Mouse (Mus musculus): ENCODE results near the gene Gm49378. TPM values are rescaled to one million over a fixed set of nuclear protein-coding genes. Genes with fewer than 3 reads are reported as not detected.
A peak's percentile ranks its signal among the peaks of the same experiment; 100 is the strongest.

Gm49378 gene
- total RNA-seq, 2 experiments from 2014 or later: 2.1 TPM; not detected in 1

DNA sequence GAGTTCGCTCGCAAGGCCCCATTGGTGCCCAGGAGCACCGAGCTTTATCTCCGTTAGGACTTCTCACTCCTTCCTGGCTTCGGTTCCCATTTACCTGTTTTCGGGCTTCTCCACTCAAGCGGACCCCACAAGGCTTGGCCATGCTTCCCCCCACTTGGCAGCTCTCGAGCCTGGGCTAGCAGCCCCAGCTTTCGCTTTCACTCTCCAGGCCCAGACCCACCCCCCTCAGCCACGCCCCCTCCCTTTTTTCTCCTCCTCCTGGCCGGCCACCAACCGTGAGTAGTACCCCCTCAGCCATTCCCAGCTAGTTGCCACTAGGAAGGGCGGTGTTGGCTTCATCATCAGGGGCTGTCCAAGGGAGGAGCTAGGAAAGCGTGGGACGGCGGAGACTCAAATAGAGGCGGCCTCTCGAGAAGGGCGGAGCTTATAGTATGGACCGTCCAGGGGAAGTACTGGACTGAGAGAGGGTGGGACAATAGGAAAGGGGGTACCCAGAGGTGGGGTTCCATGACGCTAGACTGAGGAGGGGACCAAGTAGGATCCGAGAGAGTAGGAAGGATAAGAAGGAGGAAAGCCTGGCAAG is 46.9 kb downstream of the Gm49378 start, which contains the start of gene Psme2:
Gene Psme2, minus strand, starts transcription at position 366 of the 583 bp plus-strand sequence.
- DNase-seq (ENCODE audit: low spot score in 2 of 2): peak; percentile 82 to 84

DNA sequence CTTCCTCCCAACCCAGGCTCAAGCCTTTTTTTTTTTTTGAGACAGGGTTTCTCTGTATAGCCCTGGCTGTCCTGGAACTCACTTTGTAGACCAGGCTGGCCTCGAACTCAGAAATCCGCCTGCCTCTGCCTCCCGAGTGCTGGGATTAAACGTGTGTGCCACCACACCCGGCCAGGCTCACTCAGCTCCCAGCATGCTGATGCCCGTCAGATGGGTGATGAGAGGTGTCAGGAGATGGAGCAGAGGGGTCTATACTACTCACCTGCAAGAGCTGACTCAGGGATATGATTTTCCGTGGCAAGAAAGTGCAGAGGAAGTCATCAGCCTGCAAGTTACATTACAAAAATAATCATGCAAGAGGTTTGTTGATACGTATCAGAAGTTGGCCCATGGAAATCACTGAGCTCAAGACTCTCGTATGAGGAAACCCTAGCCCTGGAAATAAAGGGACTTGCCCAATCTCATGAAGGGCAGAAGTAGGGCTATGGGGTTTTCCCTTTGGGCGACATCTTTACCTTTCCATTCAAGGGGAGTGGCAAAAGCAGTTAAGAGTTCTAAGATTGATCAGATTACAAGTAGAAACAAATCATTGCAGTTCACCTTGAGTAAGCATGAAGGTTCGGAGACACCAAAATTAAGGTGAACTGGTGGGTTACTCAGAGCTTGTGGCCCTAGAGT is 47.8 kb downstream of the Gm49378 start:
- DNase-seq (ENCODE audit: low spot score in 2 of 2): no peak

DNA sequence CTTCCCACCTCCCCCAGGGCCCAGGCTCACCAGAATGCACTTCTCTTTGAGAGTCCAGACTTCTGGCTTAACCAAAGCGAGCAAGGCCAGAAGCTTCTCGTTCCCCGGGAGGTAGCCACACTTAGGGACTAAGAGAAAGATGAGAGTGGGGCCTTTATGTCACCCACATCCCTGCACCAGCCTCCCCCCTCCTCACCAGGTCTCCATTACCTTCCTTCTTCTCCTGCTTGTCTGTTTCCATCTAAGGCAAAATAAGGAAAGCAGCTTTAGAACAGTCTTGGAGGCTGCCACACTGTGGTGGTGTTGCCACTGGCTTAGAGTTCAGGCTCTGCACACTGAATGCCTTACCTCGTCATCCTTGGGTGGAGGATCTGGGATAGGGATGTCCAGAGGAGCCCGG is 48.4 kb downstream of the Gm49378 start:
- no peak for DNase-seq (ENCODE audit: low spot score in 2 of 2)

DNA sequence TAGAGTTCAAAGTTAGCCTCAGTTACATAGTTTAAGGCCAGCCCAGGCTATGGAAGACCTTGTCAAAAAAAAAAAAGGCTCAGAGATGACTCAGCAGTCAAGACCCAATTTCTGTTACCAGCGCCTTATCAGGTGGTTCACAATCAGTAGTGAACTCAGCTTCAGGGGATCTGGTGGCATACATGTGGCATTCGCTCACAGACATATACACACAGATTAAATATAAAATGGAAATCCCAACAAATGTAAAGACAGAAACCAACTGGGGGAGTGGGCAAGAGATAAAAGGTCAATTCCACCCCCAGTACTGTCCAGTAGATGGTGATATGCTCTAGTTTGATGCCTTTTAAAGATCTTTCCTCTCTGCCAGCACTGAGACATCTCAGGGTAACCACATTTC is 51.5 kb downstream of the Gm49378 start:
- DNase-seq (ENCODE audit: low spot score in 2 of 2): no peak

DNA sequence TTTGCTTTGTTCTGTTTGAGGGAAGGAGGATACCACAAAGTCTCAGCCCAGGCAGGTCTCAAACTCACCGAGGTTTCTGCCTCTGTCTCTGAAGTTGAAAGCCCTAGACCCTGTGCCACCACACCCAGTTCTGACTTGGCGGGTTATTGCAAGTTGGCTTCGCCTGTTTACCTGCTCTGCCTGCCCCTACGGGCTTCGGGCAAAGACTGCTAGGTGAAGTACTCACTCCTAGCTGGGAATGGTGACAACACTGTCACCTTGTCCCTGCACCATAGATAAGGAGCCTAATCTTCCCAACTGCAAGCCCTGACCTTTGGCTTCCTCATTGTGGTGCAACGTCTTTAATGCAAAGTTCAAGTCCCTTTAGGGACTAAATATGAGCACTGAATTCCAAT is 52.1 kb downstream of the Gm49378 start:
- DNase-seq (ENCODE audit: low spot score in 2 of 2): no peak

DNA sequence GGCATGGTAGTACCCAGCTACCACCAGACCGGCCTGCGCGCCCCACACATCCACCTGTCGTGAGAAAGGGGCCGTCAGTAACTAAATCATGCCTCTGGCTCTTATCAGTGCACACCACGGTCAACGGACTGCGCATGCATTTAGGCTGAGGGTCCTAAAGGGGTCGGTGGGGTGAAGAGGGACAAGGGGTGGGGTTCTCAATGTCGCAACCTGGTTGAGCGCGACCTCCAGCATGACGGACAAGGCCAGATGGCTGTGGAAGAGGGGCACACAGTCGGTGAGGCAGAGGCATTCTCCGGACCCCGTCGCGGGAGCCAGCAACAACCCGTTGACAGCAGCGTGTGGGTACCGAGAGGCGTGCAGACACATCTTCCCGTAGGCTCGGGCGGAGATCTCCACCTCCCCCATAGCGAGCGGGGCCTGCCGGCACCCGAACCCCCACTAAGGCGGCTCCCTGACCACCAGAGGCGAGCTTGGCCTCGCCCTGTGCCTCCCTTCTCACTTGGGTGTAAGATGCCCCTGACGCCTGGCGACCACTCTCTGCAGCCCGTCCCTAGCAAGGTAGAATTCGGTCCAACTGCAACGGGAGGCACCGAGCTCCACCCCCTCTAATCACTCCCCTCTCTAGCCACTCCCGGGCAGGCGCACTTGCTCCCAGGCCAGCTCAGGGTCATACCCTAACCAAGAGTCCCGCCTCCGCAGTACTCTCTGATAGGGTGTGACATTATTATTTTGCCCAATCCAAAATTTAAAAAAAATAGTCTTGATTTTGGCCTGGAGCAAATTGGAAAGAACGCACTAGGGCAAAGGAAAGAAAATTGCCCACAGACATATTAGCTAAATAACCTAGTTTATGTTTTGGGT is 52.8 kb downstream of the Gm49378 start, which contains the start of gene Emc9:
Gene Emc9, minus strand, starts transcription at position 601 of the 864 bp plus-strand sequence.
- peak; percentile 73 to 80 for DNase-seq (ENCODE audit: low spot score in 2 of 2)

DNA sequence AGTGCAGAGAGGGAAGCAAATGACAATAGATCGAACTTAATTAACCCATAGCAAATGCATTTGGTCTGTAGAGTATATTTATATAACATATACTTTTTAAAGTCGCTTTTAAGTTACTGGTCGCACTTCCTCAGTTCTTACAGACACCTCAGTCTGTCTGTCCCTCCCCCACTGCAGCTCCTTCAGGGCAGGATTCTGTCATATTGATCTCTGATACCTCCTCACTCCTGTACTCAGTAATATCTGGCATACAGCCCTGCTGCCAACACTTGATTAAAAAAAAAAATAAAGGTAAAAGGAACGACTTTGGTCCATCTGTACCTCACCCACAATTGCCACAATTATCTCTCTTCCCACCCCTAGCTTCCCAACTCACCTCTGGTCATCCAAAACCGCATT is 53.4 kb downstream of the Gm49378 start:
- DNase-seq (ENCODE audit: low spot score in 2 of 2): no peak

DNA sequence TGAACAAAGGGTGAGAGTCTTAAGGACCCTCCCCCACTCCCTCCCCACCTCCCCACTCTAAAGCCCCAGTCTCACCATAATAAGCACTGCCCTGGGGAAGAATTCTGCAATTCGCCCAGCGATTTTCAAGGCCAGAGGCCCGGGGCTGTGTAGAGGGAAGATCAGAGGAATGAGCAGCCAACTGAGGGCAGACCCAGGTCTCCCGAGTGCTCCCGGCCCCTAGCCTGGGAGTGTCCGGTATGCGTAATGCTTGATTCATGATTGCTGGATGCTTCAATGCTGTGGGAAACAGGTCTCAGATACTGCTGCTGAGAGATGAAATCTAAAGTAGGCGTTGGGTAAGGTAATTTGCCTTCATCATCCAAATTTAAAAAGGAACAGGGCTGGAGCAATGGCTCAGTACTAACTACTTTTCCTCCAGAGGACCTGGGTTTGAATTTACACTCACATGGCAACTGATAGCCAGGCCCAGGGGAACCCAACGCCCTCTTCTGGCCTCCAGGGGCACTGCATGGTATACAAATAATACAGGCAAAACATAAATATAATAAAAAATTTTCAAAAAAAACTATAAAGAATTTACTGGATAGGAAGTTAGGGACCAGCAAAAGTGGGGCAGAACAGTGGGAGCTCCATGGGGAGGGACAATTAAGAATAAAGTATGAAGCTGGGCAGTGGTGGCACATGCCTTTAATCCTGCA is 55.6 kb downstream of the Gm49378 start:
- no peak for DNase-seq (ENCODE audit: low spot score in 2 of 2)

DNA sequence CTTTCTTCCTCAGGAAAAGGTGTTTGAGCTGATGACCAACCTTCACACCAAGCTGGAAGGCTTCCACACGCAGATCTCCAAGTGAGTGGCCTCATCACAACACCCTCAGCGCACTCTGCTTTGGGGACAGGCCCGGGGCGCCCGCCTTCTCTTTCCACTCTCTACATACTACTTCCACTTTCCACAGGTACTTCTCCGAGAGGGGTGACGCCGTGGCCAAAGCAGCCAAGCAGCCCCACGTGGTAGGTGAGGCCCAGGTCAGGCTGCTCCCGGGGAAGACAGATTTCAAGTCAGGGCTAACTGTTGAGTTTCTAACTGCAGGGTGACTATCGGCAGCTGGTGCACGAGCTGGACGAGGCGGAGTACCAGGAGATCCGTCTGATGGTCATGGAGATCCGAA is 57.0 kb downstream of the Gm49378 start:
- no peak for DNase-seq (ENCODE audit: low spot score in 2 of 2)

DNA sequence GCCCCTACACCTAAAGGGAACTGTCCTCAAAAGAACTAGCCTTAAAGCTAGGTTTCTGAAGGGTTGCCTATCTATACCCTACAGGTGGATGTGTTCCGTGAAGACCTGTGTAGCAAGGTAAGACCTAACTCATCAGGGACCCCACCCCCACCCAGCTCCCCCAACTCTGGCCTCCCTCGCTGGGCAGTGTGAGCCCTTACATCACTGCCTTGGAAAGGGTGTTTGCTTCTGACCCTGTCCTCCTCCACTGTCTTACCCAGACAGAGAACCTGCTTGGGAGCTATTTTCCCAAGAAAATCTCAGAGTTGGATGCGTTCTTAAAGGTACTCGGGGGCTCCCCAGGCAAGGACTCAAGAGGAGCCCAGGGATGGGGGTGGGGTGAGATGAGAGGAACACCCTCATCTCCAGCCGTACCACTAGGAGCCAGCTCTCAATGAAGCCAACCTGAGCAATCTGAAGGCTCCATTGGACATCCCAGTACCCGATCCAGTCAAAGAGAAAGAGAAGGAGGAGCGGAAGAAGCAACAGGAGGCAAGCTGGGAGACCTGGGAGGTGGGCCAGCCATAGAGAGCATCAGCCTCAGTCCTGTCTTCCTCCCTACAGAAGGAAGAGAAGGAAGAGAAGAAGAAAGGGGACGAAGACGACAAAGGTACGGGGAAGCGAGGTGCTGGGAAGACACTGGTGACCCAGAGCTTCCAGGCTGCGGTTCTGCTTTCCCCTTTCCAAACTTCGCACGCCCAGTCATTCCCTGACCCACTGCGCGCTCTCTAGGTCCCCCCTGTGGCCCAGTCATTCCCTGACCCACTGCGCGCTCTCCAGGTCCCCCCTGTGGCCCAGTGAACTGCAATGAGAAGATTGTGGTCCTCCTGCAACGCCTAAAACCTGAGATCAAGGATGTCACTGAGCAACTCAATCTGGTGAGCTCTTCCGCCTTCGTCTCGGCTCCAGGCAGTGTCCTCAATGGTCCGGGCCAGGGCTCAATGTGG is 57.9 kb downstream of the Gm49378 start:
- no peak for DNase-seq (ENCODE audit: low spot score in 2 of 2)

Other genes with a start within 250 kb of the Gm49378 start
- 100 to 1,000 TPM in 1 of 2 experiments, 10 to 100 TPM in 1; 79.4 to 114 TPM for gene Dhrs4, start 159.1 kb downstream of the Gm49378 start, total RNA-seq (2021)
- gene Carmil3, start 147.2 kb downstream of the Gm49378 start, total RNA-seq (2021): 1 to 10 TPM; 4.8 to 5.4 TPM
- under 1 TPM in 1 of 2 experiments, not detected in 1; 0.13 TPM for gene Cpne6, start 127.5 kb downstream of the Gm49378 start, total RNA-seq (2021)
- not detected for gene Nrl, start 112.9 kb downstream of the Gm49378 start, total RNA-seq (2021)
- 10 to 100 TPM; 21.6 to 31.7 TPM for gene Pck2, start 97.6 kb downstream of the Gm49378 start, total RNA-seq (2021)
- 100 to 1,000 TPM; 107 to 153 TPM for gene Dcaf11, start 77.9 kb downstream of the Gm49378 start, total RNA-seq (2021)
- gene A730061H03Rik, start 77.5 kb downstream of the Gm49378 start, total RNA-seq (2021): 1 to 10 TPM in 1 of 2 experiments, not detected in 1; 1.5 TPM
- gene Fitm1, start 62.3 kb downstream of the Gm49378 start, total RNA-seq (2021): 1 to 10 TPM in 1 of 2 experiments, under 1 TPM in 1; 0.96 to 2.3 TPM
- gene Psme1, start 59.8 kb downstream of the Gm49378 start, total RNA-seq (2021): 100 to 1,000 TPM; 231 to 367 TPM
- gene Emc9, start 52.6 kb downstream of the Gm49378 start, total RNA-seq (2021): 10 to 100 TPM; 27.5 to 45.7 TPM
- gene Psme2, start 46.8 kb downstream of the Gm49378 start, total RNA-seq (2021): 100 to 1,000 TPM; 400 to 422 TPM
- gene Rnf31, start 46.2 kb downstream of the Gm49378 start, total RNA-seq (2021): 10 to 100 TPM; 28.1 to 36.0 TPM
- 10 to 100 TPM; 20.0 to 26.2 TPM for gene Irf9, start 34.3 kb downstream of the Gm49378 start, total RNA-seq (2021)
- gene Rec8, start 19.9 kb downstream of the Gm49378 start, total RNA-seq (2021): 1 to 10 TPM; 3.5 to 7.4 TPM
- gene Ipo4, start 1.9 kb downstream of the Gm49378 start, total RNA-seq (2021): 100 to 1,000 TPM in 1 of 2 experiments, 10 to 100 TPM in 1; 95.4 to 122 TPM
- gene Tm9sf1, start 5.9 kb upstream of the Gm49378 start, total RNA-seq (2021): 10 to 100 TPM; 70.2 to 84.9 TPM
- 1 to 10 TPM in 1 of 2 experiments, under 1 TPM in 1; 0.58 to 1.2 TPM for gene Tssk4, start 12.3 kb upstream of the Gm49378 start, total RNA-seq (2021)
- 10 to 100 TPM; 37.1 to 59.5 TPM for gene Mdp1, start 22.6 kb upstream of the Gm49378 start, total RNA-seq (2021)
- 10 to 100 TPM; 24.0 to 24.5 TPM for gene Gmpr2, start 34.0 kb upstream of the Gm49378 start, total RNA-seq (2021)
- gene Nedd8, start 34.2 kb upstream of the Gm49378 start, total RNA-seq (2021): 100 to 1,000 TPM; 312 to 368 TPM
- 10 to 100 TPM; 34.3 to 59.4 TPM for gene Tinf2, start 43.9 kb upstream of the Gm49378 start, total RNA-seq (2021)
- gene Tgm1, start 76.0 kb upstream of the Gm49378 start, total RNA-seq (2021): under 1 TPM; 0.29 to 0.30 TPM
- 10 to 100 TPM; 15.9 to 20.0 TPM for gene Rabggta, start 84.4 kb upstream of the Gm49378 start, total RNA-seq (2021)
- 10 to 100 TPM; 60.4 to 72.0 TPM for gene Dhrs1, start 107.8 kb upstream of the Gm49378 start, total RNA-seq (2021)
- 10 to 100 TPM; 14.0 to 14.3 TPM for gene Nop9, start 107.8 kb upstream of the Gm49378 start, total RNA-seq (2021)
- 1 to 10 TPM in 1 of 2 experiments, under 1 TPM in 1; 0.76 to 2.3 TPM for gene Cideb, start 120.6 kb upstream of the Gm49378 start, total RNA-seq (2021)
- not detected for gene Ltb4r2, start 123.5 kb upstream of the Gm49378 start, total RNA-seq (2021)
- gene Ltb4r1, start 128.1 kb upstream of the Gm49378 start, total RNA-seq (2021): under 1 TPM; 0.42 to 0.50 TPM
- 10 to 100 TPM in 1 of 2 experiments, 1 to 10 TPM in 1; 8.3 to 17.1 TPM for gene Adcy4, start 146.2 kb upstream of the Gm49378 start, total RNA-seq (2021)
- 1 to 10 TPM; 3.6 to 4.5 TPM for gene Ripk3, start 151.0 kb upstream of the Gm49378 start, total RNA-seq (2021)
- gene Nfatc4, start 185.2 kb upstream of the Gm49378 start, total RNA-seq (2021): 10 to 100 TPM; 17.4 to 21.4 TPM
- gene Nynrin, start 216.1 kb upstream of the Gm49378 start, total RNA-seq (2021): 1 to 10 TPM; 8.2 to 9.0 TPM
- gene Cbln3, start 246.5 kb upstream of the Gm49378 start, total RNA-seq (2021): not detected
- gene Khnyn, start 247.1 kb upstream of the Gm49378 start, total RNA-seq (2021): 10 to 100 TPM; 14.8 to 17.6 TPM

Measured in adrenal gland, adult 18-20 months (tissue).